Mouse (Mus musculus): ENCODE data around the gene Olfr190. TPM values are rescaled to one million over a fixed set of nuclear protein-coding genes. Genes with fewer than 3 reads are reported as not detected.
"Not testable (repeated sequence)": the region's sequence is repeated elsewhere in the genome, so short reads cannot be mapped to it uniquely, and the experiment has no call there.

Gene Olfr190
- not detected for polyA plus RNA-seq (2017; shearing (Covaris generic))

- ATAC-seq = no peak
These were observed at the start of gene Olfr190 for GRCm38 (mm10) chr16:59077905-59078304. Olfr190 (minus strand) TSS chr16:59078005.

GRCm38 (mm10) chr16:59120969-59121368, 43.2 kb upstream of the Olfr190 start, which contains the start of gene Olfr194:
Olfr194 (minus strand) TSS chr16:59121069.
- ATAC-seq = no peak

GRCm38 (mm10) chr16:59111781-59112180, 34.0 kb upstream of the Olfr190 start, which contains the start of gene Olfr193:
Olfr193 (minus strand) TSS chr16:59111881.
- ATAC-seq = no peak

GRCm38 (mm10) chr16:59108522-59108921, 30.7 kb upstream of the Olfr190 start:
- not testable (repeated sequence) for ATAC-seq

GRCm38 (mm10) chr16:59105312-59105711, 27.5 kb upstream of the Olfr190 start:
- no peak for ATAC-seq

- not testable (repeated sequence) for ATAC-seq
These were observed 11.9 kb upstream of the Olfr190 start, which contains the start of gene Olfr191 for GRCm38 (mm10) chr16:59089722-59090121. Olfr191 (minus strand) TSS chr16:59089822.

GRCm38 (mm10) chr16:59081113-59081512, 3.3 kb upstream of the Olfr190 start:
- not testable (repeated sequence) for ATAC-seq

- ATAC-seq = no peak
These were observed 4.3 kb downstream of the Olfr190 start for GRCm38 (mm10) chr16:59073520-59073919.

GRCm38 (mm10) chr16:59071755-59072154, 6.0 kb downstream of the Olfr190 start:
- ATAC-seq = no peak

GRCm38 (mm10) chr16:59062411-59062810, 15.4 kb downstream of the Olfr190 start:
- not testable (repeated sequence) for ATAC-seq

GRCm38 (mm10) chr16:59049286-59049685, 28.5 kb downstream of the Olfr190 start:
- not testable (repeated sequence) for ATAC-seq

GRCm38 (mm10) chr16:59048860-59049259, 28.9 kb downstream of the Olfr190 start:
- ATAC-seq = no peak

GRCm38 (mm10) chr16:59047579-59047978, 30.2 kb downstream of the Olfr190 start:
- no peak for ATAC-seq

- ATAC-seq = no peak
These were observed 32.0 kb downstream of the Olfr190 start for GRCm38 (mm10) chr16:59045835-59046234.

- no peak for ATAC-seq
These were observed 38.1 kb downstream of the Olfr190 start, which contains the start of gene Olfr187 for GRCm38 (mm10) chr16:59039710-59040109. Olfr187 (minus strand) TSS chr16:59039767.

GRCm38 (mm10) chr16:59030191-59030590, 47.6 kb downstream of the Olfr190 start, which contains the start of gene Olfr186:
Olfr186 (minus strand) TSS chr16:59030291.
- ATAC-seq = no peak

Other genes starting within 250 kb of the Olfr190 start
- not detected for gene Olfr177, start 203.2 kb downstream of the Olfr190 start, polyA plus RNA-seq (2017; shearing (Covaris generic))
- not detected for gene Olfr178, start 185.9 kb downstream of the Olfr190 start, polyA plus RNA-seq (2017; shearing (Covaris generic))
- gene Olfr181, start 149.2 kb downstream of the Olfr190 start, polyA plus RNA-seq (2017; shearing (Covaris generic)) = not detected
- not detected for gene Olfr180, start 148.6 kb downstream of the Olfr190 start, polyA plus RNA-seq (2017; shearing (Covaris generic))
- under 1 TPM in 2 of 3 experiments, not detected in 1; 0.48 to 0.50 TPM for gene Olfr183, start 82.6 kb downstream of the Olfr190 start, polyA plus RNA-seq (2017; shearing (Covaris generic))
- not detected for gene Olfr186, start 47.7 kb downstream of the Olfr190 start, polyA plus RNA-seq (2017; shearing (Covaris generic))
- gene Olfr187, start 38.2 kb downstream of the Olfr190 start, polyA plus RNA-seq (2017; shearing (Covaris generic)) = not detected
- not detected for gene Olfr191, start 11.8 kb upstream of the Olfr190 start, polyA plus RNA-seq (2017; shearing (Covaris generic))
- gene Olfr193, start 33.9 kb upstream of the Olfr190 start, polyA plus RNA-seq (2017; shearing (Covaris generic)) = under 1 TPM in 1 of 3 experiments, not detected in 2; 0.13 TPM
- gene Olfr194, start 43.1 kb upstream of the Olfr190 start, polyA plus RNA-seq (2017; shearing (Covaris generic)) = not detected
- not detected for gene Olfr195, start 69.0 kb upstream of the Olfr190 start, polyA plus RNA-seq (2017; shearing (Covaris generic))
- gene Olfr196, start 92.4 kb upstream of the Olfr190 start, polyA plus RNA-seq (2017; shearing (Covaris generic)) = under 1 TPM in 1 of 3 experiments, not detected in 2; 0.20 TPM
- under 1 TPM in 1 of 3 experiments, not detected in 2; 0.34 TPM for gene Olfr198, start 125.5 kb upstream of the Olfr190 start, polyA plus RNA-seq (2017; shearing (Covaris generic))
- not detected for gene Olfr199, start 141.8 kb upstream of the Olfr190 start, polyA plus RNA-seq (2017; shearing (Covaris generic))
- not detected for gene Olfr201, start 194.6 kb upstream of the Olfr190 start, polyA plus RNA-seq (2017; shearing (Covaris generic))
- not detected for gene Olfr202, start 208.8 kb upstream of the Olfr190 start, polyA plus RNA-seq (2017; shearing (Covaris generic))
- not detected for gene Olfr203, start 220.9 kb upstream of the Olfr190 start, polyA plus RNA-seq (2017; shearing (Covaris generic))
- gene Olfr204, start 240.2 kb upstream of the Olfr190 start, polyA plus RNA-seq (2017; shearing (Covaris generic)) = not detected

Measured in inflammation-experienced regulatory T-cells, adult 6 months (primary cell).